Comparison of ENCODE assay signal across 11 mouse cellular contexts in genomic region chr4:139242607-139242955, GRCm38 (mm10). TPM values are rescaled to one million over a fixed set of nuclear protein-coding genes. Genes with fewer than 3 reads are reported as not detected.
DNase-seq lines count a peak whose midpoint lies in the region; ATAC-seq and TF ChIP-seq lines count a peak whose summit lies in the region.
"Had no signal": no experiment of that assay in that cellular context is flagged by ENCODE, and none has a peak within 500 bp of the region (broad histone marks: within the 10 kb centered on the region; RNA-seq: fewer than 3 reads in every experiment).

No protein-coding gene starts in this region.

- DNase-seq in kidney, adult 9 months: peak; percentile 53
- DNase-seq in kidney, postnatal 4 days: no peak
- DNase-seq in gastrocnemius, adult 8-10 months (ENCODE audit: low spot score in 2 of 2): peak; percentile 51 to 76
- DNase-seq in limb, embryonic 14.5 days (ENCODE audit: low spot score): no peak
- DNase-seq in adrenal gland, postnatal 36 days: no peak
- DNase-seq in lung, adult 2 months: no peak
- DNase-seq: liver; lung, postnatal 10 days had no signal

- peak overlapping the region; percentile 6; the same call in 1 of the 2 replicates for H3K4me2 ChIP-seq in heart, embryonic 13.5 days
- H3K4me2 ChIP-seq in limb, embryonic 14.5 days (replicated peaks; ENCODE audit: low read depth, low read length, severe bottlenecking): no peak overlapping the region
- H3K4me2 ChIP-seq: midbrain, embryonic 15.5 days; neural tube, embryonic 13.5 days had no signal

- no peak for TF ChIP-seq POLR2A in limb, embryonic 14.5 days (IDR thresholded peaks at IDR 0.05; ENCODE audit: borderline replicate concordance, extremely low read depth, insufficient read depth, insufficient read length)
- TF ChIP-seq POLR2A in lung, adult 2 months (IDR thresholded peaks at IDR 0.05; ENCODE audit: borderline replicate concordance, extremely low read depth, low read depth, low read length): no peak

- H3K36me3 ChIP-seq in heart, embryonic 13.5 days: peaks cover 51% of the 10 kb centered on the region
- peaks cover 46% of the 10 kb centered on the region for H3K36me3 ChIP-seq in limb, embryonic 14.5 days (ENCODE audit: control insufficient read depth, insufficient read depth, low read length)

- H3K27ac ChIP-seq in heart, embryonic 13.5 days (replicated peaks): peak overlapping the region; percentile 80
- 0 out of 2 replicates have a peak overlapping the region, but pooled peaks have one; percentile 26 for H3K27ac ChIP-seq in limb, embryonic 14.5 days (replicated peaks; ENCODE audit: low read depth, low read length)
- H3K27ac ChIP-seq: midbrain, embryonic 15.5 days; neural tube, embryonic 13.5 days had no signal

- no peak overlapping the region for H3K9ac ChIP-seq in heart, embryonic 13.5 days
- H3K9ac ChIP-seq in limb, embryonic 14.5 days (ENCODE audit: low read depth, low read length, severe bottlenecking): 0 out of 2 replicates have a peak overlapping the region, but pooled peaks have one; percentile 21
- H3K9ac ChIP-seq: midbrain, embryonic 15.5 days; neural tube, embryonic 13.5 days had no signal

- WGBS in heart, embryonic 13.5 days: 44% methylated on average over 7 of the region's 7 CpGs
- WGBS in limb, embryonic 14.5 days: 67% methylated on average over 7 of the region's 7 CpGs
- WGBS in lung, adult 2 months: 60% methylated on average over 7 of the region's 7 CpGs

- TF ChIP-seq CTCF in lung, adult 2 months (IDR thresholded peaks at IDR 0.05; ENCODE audit: insufficient read depth, low read length): no peak

- H3K27me3 ChIP-seq in heart, embryonic 13.5 days (replicated peaks): no peaks in the 10 kb centered on the region
- no peaks in the 10 kb centered on the region for H3K27me3 ChIP-seq in limb, embryonic 14.5 days (ENCODE audit: control insufficient read depth, insufficient read depth, low read length)
- H3K27me3 ChIP-seq: midbrain, embryonic 15.5 days; neural tube, embryonic 13.5 days had no signal

- no peaks in the 10 kb centered on the region for H3K9me3 ChIP-seq in heart, embryonic 13.5 days
- H3K9me3 ChIP-seq in limb, embryonic 14.5 days (ENCODE audit: control insufficient read depth, low read length): no peaks in the 10 kb centered on the region
- H3K9me3 ChIP-seq: midbrain, embryonic 15.5 days; neural tube, embryonic 13.5 days had no signal

- H3K4me1 ChIP-seq in heart, embryonic 13.5 days: peaks cover 94% of the 10 kb centered on the region
- peaks cover 72% of the 10 kb centered on the region for H3K4me1 ChIP-seq in limb, embryonic 14.5 days (ENCODE audit: control insufficient read depth, insufficient read depth, low read length)
- H3K4me1 ChIP-seq in lung, adult 2 months (ENCODE audit: control insufficient read depth, insufficient read depth, low read length): peaks cover 12% of the 10 kb centered on the region

- 0 out of 2 replicates have a peak, but pooled peaks have one; percentile 19 for ATAC-seq in heart, embryonic 13.5 days (ENCODE audit: extremely low read depth, insufficient number of reproducible peaks, low FRiP score, low TSS enrichment)
- no peak for ATAC-seq in limb, embryonic 14.5 days (ENCODE audit: low FRiP score, low read depth)
- ATAC-seq: midbrain, embryonic 15.5 days had no signal

- H3K4me3 ChIP-seq in heart, embryonic 13.5 days: no peak overlapping the region
- no peak overlapping the region for H3K4me3 ChIP-seq in limb, embryonic 14.5 days (replicated peaks; ENCODE audit: low read length)
- H3K4me3 ChIP-seq in lung, adult 2 months (replicated peaks; ENCODE audit: extremely low read depth, low read depth, low read length): no peak overlapping the region
- H3K4me3 ChIP-seq: midbrain, embryonic 15.5 days; neural tube, embryonic 13.5 days had no signal

RNA-seq across cellular contexts. Expression of gene Capzb, which starts 49.9 kb away (rescaled TPM):
- 100 to 1,000 TPM; 439 to 500 (median 472) TPM for total RNA-seq in gastrocnemius, adult 8-10 months (2022)
- 376 and 386 TPM in 2 replicates for polyA plus RNA-seq in heart, embryonic 13.5 days (2015; fragmentation: Nextera tagmentation; extraction: Ambion mirVana)
- polyA plus RNA-seq in limb, embryonic 14.5 days (2012; rRNA removed): 177 and 198 TPM in 2 replicates
- polyA plus RNA-seq in limb, embryonic 14.5 days (2014; fragmentation: Nextera tagmentation; extraction: Ambion mirVana): 284 TPM in 2 replicates
- total RNA-seq in adrenal gland, postnatal 36 days (2021): 100 to 1,000 TPM; 379 to 391 TPM
- polyA plus RNA-seq in lung, adult 2 months (2012; rRNA removed): 152 and 172 TPM in 2 replicates

Comparison
In these comparisons a context has a peak if more than half of its experiments do, and no peak if none do; other contexts are left out.
1. DNase-seq: peak in kidney, adult 9 months (single experiment) and gastrocnemius, adult 8-10 months (2 of 2); none in kidney, postnatal 4 days (0 of 2), limb, embryonic 14.5 days (single experiment), adrenal gland, postnatal 36 days (0 of 2) and lung, adult 2 months (single experiment).